Mouse (Mus musculus) lung, adult 18-20 months (tissue): Measurements from ENCODE around the gene Gprin2.

Experiments
- DNase-seq, 2 experiments: peaks; one replicate each; pipeline ENCODE4 v3.0.0; 2022; ENCODE audit warnings: mixed read lengths in 2 of 2

The Gprin2 gene

GRCm38 (mm10) chr14:34201231-34202035, at the start of gene Gprin2:
Gprin2 (minus strand) TSS chr14:34201653.
- DNase-seq, result peak in 1 of 2 experiments; percentile 13

- DNase-seq, result no peak
Observed at GRCm38 (mm10) chr14:34240676-34241075, 39.2 kb upstream of the Gprin2 start.

- DNase-seq, result no peak
Observed at GRCm38 (mm10) chr14:34240263-34240662, 38.8 kb upstream of the Gprin2 start.

DNA sequence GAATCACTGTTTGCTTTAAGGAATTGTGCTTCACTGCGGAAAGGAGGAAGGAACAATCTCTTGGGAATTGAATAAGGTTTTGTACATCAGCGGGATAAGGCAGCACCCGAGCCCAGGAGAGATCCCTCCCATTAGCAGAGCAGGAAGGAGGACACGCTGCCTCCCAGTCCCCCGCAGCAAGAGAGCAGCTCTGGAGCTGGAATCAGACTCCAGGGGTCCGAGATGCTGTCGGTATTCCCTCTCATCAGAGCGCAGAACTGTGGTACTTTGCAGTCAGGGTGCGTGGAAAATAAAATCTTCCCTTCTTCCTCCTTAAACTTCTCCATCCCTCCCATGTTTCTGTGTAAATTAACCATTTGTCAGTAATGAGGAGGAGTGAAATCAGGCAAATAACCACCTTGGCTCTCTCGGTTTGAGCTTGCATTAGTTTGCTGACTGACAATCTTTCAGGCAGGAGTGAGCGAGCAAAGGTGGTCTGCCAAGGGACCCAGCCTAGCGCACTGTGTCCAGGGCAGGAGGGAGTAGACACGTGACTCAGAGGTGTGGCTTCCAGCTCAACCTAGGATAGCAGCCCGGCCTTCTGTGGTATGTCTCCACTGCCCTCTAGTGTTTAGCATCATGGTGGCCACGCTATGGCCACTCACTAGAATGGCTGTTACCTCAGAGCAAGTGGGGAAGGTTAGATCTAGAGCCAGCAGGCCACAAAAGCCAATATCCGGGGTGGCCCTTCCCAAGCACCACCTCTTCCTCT, 33.4 kb upstream of the Gprin2 start:
- peak; percentile 73 to 79 for DNase-seq

GRCm38 (mm10) chr14:34233846-34234245, 32.4 kb upstream of the Gprin2 start:
- no peak for DNase-seq

- DNase-seq, result no peak
Observed at GRCm38 (mm10) chr14:34232866-34233680, 31.6 kb upstream of the Gprin2 start.

DNA sequence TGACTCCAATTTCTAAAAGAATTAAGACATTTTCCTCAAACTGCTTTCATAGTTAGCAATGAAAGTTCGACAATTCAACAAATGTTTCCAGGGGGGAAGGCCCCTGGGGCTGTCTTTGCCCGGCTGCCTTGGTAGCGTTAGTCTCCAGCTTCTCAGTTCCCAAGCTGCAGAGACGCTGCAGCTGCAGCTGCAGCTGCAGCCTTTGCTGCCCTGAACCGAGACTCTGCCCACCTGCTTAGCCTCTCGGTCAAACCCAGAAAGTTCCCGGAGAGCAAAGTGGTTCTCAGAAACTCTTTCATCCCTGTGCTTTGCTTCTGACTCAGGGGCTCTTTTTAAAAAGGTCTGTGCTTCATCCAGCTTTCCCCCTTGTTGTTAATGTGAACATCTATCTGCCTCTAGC, 30.9 kb upstream of the Gprin2 start:
- DNase-seq, result no peak

DNA sequence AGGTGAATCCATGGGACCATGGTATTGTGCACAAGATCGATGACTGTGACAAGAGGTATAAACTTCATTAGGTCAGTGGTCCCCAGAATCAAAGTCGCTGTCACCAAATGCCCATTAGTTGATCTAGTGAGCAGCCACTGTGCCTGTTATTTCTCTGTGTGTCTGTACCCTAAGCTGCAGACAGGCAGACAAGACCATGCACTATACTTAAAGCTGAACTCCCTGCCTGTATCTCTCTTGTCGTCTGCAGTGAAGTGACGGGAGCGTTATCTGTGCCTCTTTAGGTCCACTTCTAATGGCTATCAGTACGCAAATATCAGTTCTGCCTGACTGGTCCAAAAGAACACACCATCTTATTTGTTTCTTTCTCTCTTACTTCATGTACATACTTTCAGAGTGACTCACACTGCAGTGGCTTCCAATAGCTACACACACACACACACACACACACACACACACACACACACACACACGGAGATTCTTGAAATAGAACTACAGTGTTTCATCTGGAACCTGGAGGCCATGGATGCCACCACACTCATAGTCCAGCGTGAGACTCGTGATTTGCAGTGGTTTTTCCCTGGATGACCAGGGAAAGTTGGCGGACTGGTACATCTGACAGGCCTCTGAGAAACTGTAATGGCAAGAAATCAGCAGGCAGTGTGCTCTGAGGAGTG, 27.5 kb upstream of the Gprin2 start:
- DNase-seq, result no peak

DNA sequence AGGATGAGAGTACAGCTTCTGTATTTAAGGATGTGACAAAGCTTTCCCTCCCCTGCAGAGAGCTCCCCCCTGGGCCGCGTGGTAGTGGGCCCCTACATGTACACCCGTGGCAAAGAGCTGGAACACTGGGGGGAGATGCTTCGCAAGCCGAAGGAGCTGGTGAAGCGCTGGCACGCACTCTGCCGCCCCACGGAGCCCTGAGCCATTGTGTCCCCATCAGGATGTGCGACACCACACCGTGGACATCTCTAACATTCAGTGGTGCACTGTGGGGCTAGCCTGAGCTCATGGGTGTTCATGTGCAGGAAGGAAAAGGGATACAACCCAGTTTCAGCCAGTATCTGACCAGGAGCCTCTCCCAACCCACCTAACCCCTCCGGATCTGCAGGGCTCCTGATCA, 26.5 kb upstream of the Gprin2 start:
- DNase-seq, result no peak

DNA sequence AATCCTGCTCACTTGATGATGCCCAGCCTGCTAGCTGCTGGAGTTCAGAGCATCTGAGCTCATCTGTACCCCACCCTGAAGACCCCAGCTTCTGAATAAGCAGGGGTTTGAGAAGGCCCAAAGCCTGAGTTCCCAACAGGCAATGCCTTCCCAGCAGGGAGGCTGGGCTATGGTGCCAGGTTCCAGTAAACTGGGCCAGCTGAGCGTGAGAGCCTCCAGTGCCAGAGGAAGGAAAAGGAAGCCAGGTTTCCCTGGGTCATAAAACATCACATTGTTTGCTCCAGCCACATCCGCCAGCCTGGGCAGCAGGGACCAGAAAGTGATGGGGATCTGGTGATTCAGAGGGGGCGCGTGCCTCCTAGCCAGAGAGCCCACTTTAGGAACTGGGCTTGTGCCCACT, 25.1 kb upstream of the Gprin2 start:
- no peak for DNase-seq

DNA sequence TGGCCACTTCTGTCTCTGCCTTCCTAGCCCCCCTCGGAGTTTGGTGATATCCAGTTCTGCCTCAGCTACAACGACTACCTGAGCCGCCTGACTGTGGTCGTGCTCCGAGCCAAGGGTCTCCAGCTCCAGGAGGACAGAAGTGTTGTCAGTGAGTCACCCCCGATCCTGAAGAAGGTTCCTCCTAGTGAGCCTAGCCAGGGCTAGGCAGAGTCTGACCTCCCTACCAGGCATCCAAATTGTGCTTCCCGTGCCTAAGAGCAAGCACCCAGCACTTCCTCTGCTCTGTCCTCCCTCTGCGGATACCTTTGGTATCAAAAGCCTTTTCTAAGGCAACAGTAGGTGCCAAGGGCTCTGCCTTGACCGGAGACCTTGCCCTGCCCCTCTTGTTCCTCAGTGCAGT, 24.5 kb upstream of the Gprin2 start:
- no peak for DNase-seq

GRCm38 (mm10) chr14:34223362-34223898, 22.0 kb upstream of the Gprin2 start:
- peak; percentile 80 to 84 for DNase-seq

GRCm38 (mm10) chr14:34221416-34222077, 20.1 kb upstream of the Gprin2 start:
- DNase-seq, result no peak

DNA sequence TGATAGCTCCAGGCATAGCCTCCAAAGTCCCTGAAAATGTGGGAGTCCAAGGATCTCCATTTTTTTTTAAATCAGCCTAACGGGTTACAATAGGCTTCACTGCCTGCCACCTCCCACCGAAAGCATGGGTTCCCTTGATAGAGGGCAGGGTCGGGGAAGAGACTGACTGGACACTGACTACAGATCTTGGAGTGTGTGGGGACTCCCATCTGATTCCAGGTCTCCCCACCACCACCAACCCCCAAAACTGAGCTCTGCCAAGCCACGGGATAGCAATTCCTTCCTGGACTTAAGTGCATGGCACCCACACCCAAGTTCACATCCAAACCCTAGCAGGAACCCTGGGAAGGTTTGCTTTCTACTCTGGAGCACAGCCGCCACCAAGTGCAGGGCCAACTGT, 19.0 kb upstream of the Gprin2 start:
- no peak for DNase-seq

- no peak for DNase-seq
Observed at GRCm38 (mm10) chr14:34219786-34220198, 18.3 kb upstream of the Gprin2 start.

- DNase-seq, result no peak
Observed at GRCm38 (mm10) chr14:34219295-34219694, 17.8 kb upstream of the Gprin2 start, which contains the start of gene Syt15. Syt15 (plus strand) TSS chr14:34219595.

DNA sequence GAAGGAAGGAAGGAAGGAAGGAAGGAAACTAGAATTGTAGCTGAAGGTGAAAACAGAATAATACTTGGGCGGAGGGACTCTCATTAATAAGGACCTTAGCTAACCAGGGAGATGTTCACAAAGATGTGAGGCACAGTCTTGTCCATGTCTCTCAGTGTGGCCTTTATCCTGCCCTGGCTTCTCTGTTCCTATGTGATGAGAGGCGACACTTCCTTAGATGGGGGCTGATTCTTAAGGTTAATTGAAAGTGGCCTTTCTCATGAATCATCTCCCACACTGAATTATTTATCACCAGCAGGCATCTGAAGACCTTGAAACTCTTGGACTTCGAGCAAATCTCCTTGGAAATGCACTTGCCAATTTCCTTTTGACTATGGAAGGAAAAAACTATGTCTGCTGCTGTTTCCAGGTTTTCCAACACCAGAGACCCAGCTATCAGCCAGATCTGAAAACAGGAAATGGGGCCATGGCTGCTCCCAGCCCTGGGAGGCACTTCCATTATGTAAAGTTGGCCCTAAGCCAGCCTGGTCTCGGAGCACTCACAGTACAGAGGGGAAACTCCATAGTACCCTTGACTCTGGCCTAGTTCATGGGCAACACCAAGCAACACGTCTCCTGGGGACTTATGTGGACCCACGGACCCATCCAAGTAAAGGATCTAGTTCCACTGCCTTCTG, 14.1 kb upstream of the Gprin2 start:
- DNase-seq, result peak; percentile 46 to 63

DNA sequence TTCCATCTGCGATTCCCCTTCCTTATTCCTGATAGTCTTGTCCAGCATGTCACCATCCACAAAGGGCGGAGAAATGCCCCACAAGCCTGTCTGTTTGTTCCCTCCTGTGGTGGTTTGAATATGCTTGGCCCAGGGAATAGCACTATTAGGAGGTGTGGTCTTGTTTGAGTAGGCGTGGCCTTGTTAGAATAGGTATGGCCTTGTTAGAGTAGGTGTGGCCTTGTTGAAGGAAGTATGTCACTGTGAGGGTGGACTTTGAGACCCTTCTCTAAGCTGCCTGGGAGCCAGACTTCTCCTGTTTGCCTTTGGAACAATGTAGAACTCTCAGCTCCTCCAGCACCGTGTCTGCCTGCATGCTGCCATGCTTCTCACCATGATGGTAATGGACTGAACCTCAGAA, 8.5 kb upstream of the Gprin2 start:
- DNase-seq, result no peak

GRCm38 (mm10) chr14:34209080-34209479, 7.6 kb upstream of the Gprin2 start:
- DNase-seq, result no peak

DNA sequence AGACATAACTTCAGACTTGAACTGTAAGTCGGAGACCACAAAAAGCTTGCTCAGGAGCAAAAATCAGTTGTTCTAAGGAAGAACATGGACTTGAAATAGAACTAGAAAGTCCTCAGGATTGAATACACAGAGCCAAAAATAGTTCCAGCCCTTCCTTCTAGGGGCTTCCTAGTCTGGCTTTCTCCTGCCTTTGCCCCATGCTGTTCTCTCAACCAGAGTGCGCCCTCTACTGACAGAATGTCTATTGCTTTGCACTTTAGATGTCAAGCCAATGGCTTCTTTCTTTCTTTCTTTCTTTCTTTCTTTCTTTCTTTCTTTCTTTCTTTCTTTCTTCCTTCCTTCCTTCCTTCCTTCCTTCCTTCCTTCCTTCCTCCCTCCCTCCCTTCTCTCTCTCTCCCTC, 7.2 kb upstream of the Gprin2 start:
- DNase-seq, result peak in 1 of 2 experiments; percentile 28

- DNase-seq, result no peak
Observed at GRCm38 (mm10) chr14:34207996-34208395, 6.5 kb upstream of the Gprin2 start.
